28 mouse cellular contexts compared by ENCODE assay signal in genomic region chr7:25125716-25126281, GRCm38 (mm10).
"Had no signal": no experiment of that assay in that cellular context is flagged by ENCODE, and none has a peak within 500 bp of the region (broad histone marks: within the 10 kb centered on the region; RNA-seq: fewer than 3 reads in every experiment).

No protein-coding gene starts in this region.

- H3K9ac ChIP-seq: heart, embryonic 13.5 days; heart, embryonic 15.5 days; hindbrain, embryonic 13.5 days; hindbrain, embryonic 15.5 days; kidney, embryonic 15.5 days; limb, embryonic 12.5 days; liver, embryonic 13.5 days had no signal

- ATAC-seq: hindbrain, postnatal 0 days; intestine, embryonic 16.5 days had no signal

- H3K36me3 ChIP-seq: heart, embryonic 10.5 days; heart, embryonic 13.5 days; heart, embryonic 15.5 days; hindbrain, embryonic 13.5 days; hindbrain, embryonic 15.5 days; kidney, embryonic 15.5 days; limb, embryonic 10.5 days; limb, embryonic 12.5 days; liver, embryonic 13.5 days had no signal

- H3K27ac ChIP-seq: heart, adult 2 months; heart, embryonic 10.5 days; heart, embryonic 13.5 days; heart, embryonic 15.5 days; hindbrain, embryonic 13.5 days; hindbrain, embryonic 15.5 days; hindbrain, postnatal 0 days; kidney, embryonic 15.5 days; kidney, postnatal 0 days; left cerebral cortex, adult 2 months; limb, embryonic 10.5 days; limb, embryonic 12.5 days; liver, embryonic 13.5 days had no signal

- DNase-seq: gastrocnemius, postnatal 14 days; gastrocnemius, postnatal 36 days; heart, adult 11 months; heart, adult 2 months; heart, postnatal 14 days; heart, postnatal 36 days; kidney, adult 11 months; kidney, adult 2 months; kidney, adult 9 months; kidney, postnatal 14 days; kidney, postnatal 36 days; layer of hippocampus, adult 9-11 months; layer of hippocampus, postnatal 36 days; liver; liver, embryonic 13.5 days had no signal

- H3K4me1 ChIP-seq: heart, embryonic 15.5 days; hindbrain, embryonic 13.5 days; hindbrain, embryonic 15.5 days; kidney, embryonic 15.5 days; limb, embryonic 10.5 days; limb, embryonic 12.5 days had no signal

- H3K27me3 ChIP-seq: hindbrain, embryonic 13.5 days; hindbrain, embryonic 15.5 days had no signal

- H3K4me3 ChIP-seq: heart, adult 2 months; heart, embryonic 10.5 days; heart, embryonic 13.5 days; heart, embryonic 15.5 days; hindbrain, embryonic 13.5 days; hindbrain, embryonic 15.5 days; kidney, embryonic 15.5 days; left cerebral cortex, adult 2 months; limb, embryonic 10.5 days; limb, embryonic 12.5 days; liver, embryonic 13.5 days had no signal

- H3K4me2 ChIP-seq: heart, embryonic 13.5 days; heart, embryonic 15.5 days; hindbrain, embryonic 13.5 days; hindbrain, embryonic 15.5 days; kidney, embryonic 15.5 days; limb, embryonic 12.5 days; liver, embryonic 11.5 days; liver, embryonic 13.5 days had no signal

- H3K9me3 ChIP-seq: heart, embryonic 10.5 days; heart, embryonic 13.5 days; heart, embryonic 15.5 days; hindbrain, embryonic 13.5 days; hindbrain, embryonic 15.5 days; kidney, embryonic 15.5 days; limb, embryonic 10.5 days; limb, embryonic 12.5 days; liver, embryonic 13.5 days had no signal
